Mouse (Mus musculus) urinary bladder, adult 2 months (tissue): ENCODE measurements around the gene Dus3l. TPM values are rescaled to one million over a fixed set of nuclear protein-coding genes. Genes with fewer than 3 reads are reported as not detected.

Source experiments
- DNase-seq: peaks from one replicate; pipeline ENCODE4 v3.0.0; 2022; ENCODE audit warnings: low spot score
- polyA plus RNA-seq: library from polyadenylated mRNA; depleted of rRNA; stranded (reverse); fragments of >200 nt; gene quantifications from 2 replicates; pipeline ENCODE4 v1.2.3, GENCODE M21; 2012; rRNA removed

Gene Dus3l
- polyA plus RNA-seq, 1 experiment: 61.3 TPM

GRCm38 (mm10) chr17:56792588-56792987, 28.0 kb downstream of the Dus3l start:
- DNase-seq: no peak

- no peak for DNase-seq
Observed at GRCm38 (mm10) chr17:56793614-56794319, 29.2 kb downstream of the Dus3l start.

GRCm38 (mm10) chr17:56799276-56799675, 34.7 kb downstream of the Dus3l start:
- no peak for DNase-seq

GRCm38 (mm10) chr17:56802065-56802464, 37.5 kb downstream of the Dus3l start:
- no peak for DNase-seq

- no peak for DNase-seq
Observed at GRCm38 (mm10) chr17:56804952-56805351, 40.4 kb downstream of the Dus3l start.

- DNase-seq: no peak
Observed at GRCm38 (mm10) chr17:56805784-56806183, 41.2 kb downstream of the Dus3l start.

- DNase-seq: peak; percentile 61
Observed at GRCm38 (mm10) chr17:56808518-56808917, 44.0 kb downstream of the Dus3l start.

GRCm38 (mm10) chr17:56810245-56810644, 45.7 kb downstream of the Dus3l start:
- peak; percentile 78 for DNase-seq

GRCm38 (mm10) chr17:56814316-56815056, 49.9 kb downstream of the Dus3l start:
- DNase-seq: peak; percentile 52

GRCm38 (mm10) chr17:56815057-56815345, 50.4 kb downstream of the Dus3l start:
- DNase-seq: no peak

GRCm38 (mm10) chr17:56818067-56818636, 53.6 kb downstream of the Dus3l start:
- DNase-seq: no peak

GRCm38 (mm10) chr17:56819032-56819545, 54.5 kb downstream of the Dus3l start:
- DNase-seq: no peak

Other genes with a start within 250 kb of the Dus3l start
- 15.6 and 22.1 TPM in 2 replicates for gene Gm20219, start 210.4 kb upstream of the Dus3l start, polyA plus RNA-seq
- 38.5 and 80.7 TPM in 2 replicates for gene Safb2, start 180.2 kb upstream of the Dus3l start, polyA plus RNA-seq
- gene Safb, start 179.9 kb upstream of the Dus3l start, polyA plus RNA-seq: 47.8 and 65.8 TPM in 2 replicates
- gene 2410015M20Rik, start 155.0 kb upstream of the Dus3l start, polyA plus RNA-seq: 169 and 183 TPM in 2 replicates
- gene Rpl36, start 151.3 kb upstream of the Dus3l start, polyA plus RNA-seq: 2,531 and 2,588 TPM in 2 replicates
- gene Lonp1, start 137.9 kb upstream of the Dus3l start, polyA plus RNA-seq: 61.4 and 64.6 TPM in 2 replicates
- 19.1 and 25.7 TPM in 2 replicates for gene Catsperd, start 136.6 kb upstream of the Dus3l start, polyA plus RNA-seq
- 72.5 and 77.3 TPM in 2 replicates for gene Ranbp3, start 91.5 kb upstream of the Dus3l start, polyA plus RNA-seq
- gene Ndufa11, start 47.0 kb upstream of the Dus3l start, polyA plus RNA-seq: 308 and 313 TPM in 2 replicates
- 18.2 and 26.4 TPM in 2 replicates for gene Vmac, start 46.7 kb upstream of the Dus3l start, polyA plus RNA-seq
- gene Nrtn, start 7.2 kb upstream of the Dus3l start, polyA plus RNA-seq: 22.8 and 28.7 TPM in 2 replicates
- gene Prr22, start 5.5 kb downstream of the Dus3l start, polyA plus RNA-seq: 1.1 and 1.5 TPM in 2 replicates
- 6.6 and 9.4 TPM in 2 replicates for gene Rfx2, start 66.3 kb downstream of the Dus3l start, polyA plus RNA-seq
- gene Acsbg2, start 109.7 kb downstream of the Dus3l start, polyA plus RNA-seq: 0.03 TPM in 1 of 2 replicates, not detected in the other
- gene 1700061G19Rik, start 110.7 kb downstream of the Dus3l start, polyA plus RNA-seq: 2.9 and 3.1 TPM in 2 replicates
- 33.8 and 34.5 TPM in 2 replicates for gene Mllt1, start 170.7 kb downstream of the Dus3l start, polyA plus RNA-seq
- 0.12 and 0.17 TPM in 2 replicates for gene Acer1, start 217.4 kb downstream of the Dus3l start, polyA plus RNA-seq
- 93.9 and 105 TPM in 2 replicates for gene Clpp, start 225.5 kb downstream of the Dus3l start, polyA plus RNA-seq
- gene Alkbh7, start 232.6 kb downstream of the Dus3l start, polyA plus RNA-seq: 18.1 and 20.6 TPM in 2 replicates
- gene Pspn, start 235.3 kb downstream of the Dus3l start, polyA plus RNA-seq: not detected in 2 replicates
- gene Gtf2f1, start 246.5 kb downstream of the Dus3l start, polyA plus RNA-seq: 41.2 and 47.4 TPM in 2 replicates
- 0.18 and 0.19 TPM in 2 replicates for gene Gm17949, start 246.7 kb downstream of the Dus3l start, polyA plus RNA-seq